Mouse (Mus musculus) intestine, embryonic 16.5 days (tissue): ENCODE measurements around the gene Adgrl2. TPM values are rescaled to one million over a fixed set of nuclear protein-coding genes. Genes with fewer than 3 reads are reported as not detected.

ENCODE experiments used
- ATAC-seq: fragments of 200-750 bp; cut with Nextera tagmentation; 2 replicates; pipeline ENCODE4 v1.8.0; 2017; ENCODE audit warnings: moderate TSS enrichment, moderate library complexity
- H3K27ac ChIP-seq: fragments of 300-500 bp; sonication (generic); 2 replicates; pipeline ENCODE4 v1.5.1; 2014; ENCODE audit warnings: mild to moderate bottlenecking, low read length
- H3K27me3 ChIP-seq: fragments of 300-500 bp; sonication (generic); replicated peaks from 2 replicates; pipeline ENCODE4 v1.6.1; 2014; ENCODE audit warnings: low read length, control low read depth, mixed read lengths; ENCODE audit not compliant: control insufficient read depth, insufficient read depth
- H3K36me3 ChIP-seq: fragments of 300-500 bp; sonication (generic); 2 replicates; pipeline ENCODE4 v1.6.1; 2014; ENCODE audit warnings: low read length, control low read depth; ENCODE audit not compliant: control insufficient read depth, insufficient read depth
- H3K4me1 ChIP-seq: fragments of 300-500 bp; sonication (generic); 2 replicates; pipeline ENCODE4 v1.6.1; 2014; ENCODE audit warnings: low read length, control low read depth, mixed read lengths; ENCODE audit not compliant: control insufficient read depth, insufficient read depth
- H3K4me2 ChIP-seq: fragments of 300-500 bp; sonication (generic); 2 replicates; pipeline ENCODE4 v1.6.1; 2014; ENCODE audit warnings: low read depth, low read length, control low read depth
- H3K4me3 ChIP-seq: fragments of 300-500 bp; sonication (generic); 2 replicates; pipeline ENCODE4 v1.5.1; 2014; ENCODE audit warnings: mild to moderate bottlenecking, low read length
- H3K9ac ChIP-seq: fragments of 300-500 bp; sonication (generic); 2 replicates; pipeline ENCODE4 v1.6.1; 2014; ENCODE audit warnings: low read depth, low read length
- H3K9me3 ChIP-seq: fragments of 300-500 bp; sonication (generic); 2 replicates; pipeline ENCODE4 v1.6.1; 2016; ENCODE audit warnings: low read length, control low read depth; ENCODE audit not compliant: control insufficient read depth
- WGBS: fragments of 180-500 bp; shearing (Covaris S2); extraction: QIAGEN DNeasy Blood & Tissue Kit; methylation state at CpG from one replicate; pipeline ENCODE4 v1.1.7; 2014; 5-methylcytosine and 5-hydroxymethylcytosine counted together
- polyA plus RNA-seq: library from polyadenylated mRNA; unstranded; fragments of >200 nt; fragmentation: Nextera tagmentation; extraction: Ambion mirVana; gene quantifications from 2 replicates; pipeline ENCODE4 v1.2.1, GENCODE M21; 2015

Gene Adgrl2
- polyA plus RNA-seq, 1 experiment from 2014 or later, result 24.4 TPM

- peak; percentile 31; the same call in 1 of the 2 replicates for ATAC-seq
- no peak overlapping the region for H3K4me2 ChIP-seq
- no peaks in the 10 kb centered on the region for H3K27me3 ChIP-seq
- H3K9ac ChIP-seq, result no peak overlapping the region
- H3K27ac ChIP-seq, result no peak overlapping the region
- no peaks in the 10 kb centered on the region for H3K36me3 ChIP-seq
- peaks cover 29% of the 10 kb centered on the region for H3K4me1 ChIP-seq
- no peaks in the 10 kb centered on the region for H3K9me3 ChIP-seq
- no peak overlapping the region for H3K4me3 ChIP-seq
- 67% methylated on average over 8 of the region's 8 CpGs for WGBS
Observed at GRCm38 (mm10) chr3:148981776-148982175, 8.6 kb downstream of the Adgrl2 start.

GRCm38 (mm10) chr3:148978541-148978940 lies 11.8 kb downstream of the Adgrl2 start:
- 56% methylated on average over 8 of the region's 8 CpGs for WGBS
- Histone ChIP-seq H3K4me2 (no peak overlapping the region), H3K36me3 (no peaks in the 10 kb centered on the region), H3K4me1 (peaks cover 10% of the 10 kb centered on the region), H3K27me3 (no peaks in the 10 kb centered on the region), H3K9me3 (no peaks in the 10 kb centered on the region), H3K4me3 (no peak overlapping the region), H3K9ac (no peak overlapping the region), H3K27ac (no peak overlapping the region)
- no peak for ATAC-seq

GRCm38 (mm10) chr3:148977838-148978237 lies 12.5 kb downstream of the Adgrl2 start:
- ATAC-seq, result no peak
- no peak overlapping the region for H3K9ac ChIP-seq
- no peak overlapping the region for H3K4me2 ChIP-seq
- H3K9me3 ChIP-seq, result no peaks in the 10 kb centered on the region
- WGBS, result 84% methylated on average over 6 of the region's 6 CpGs
- no peak overlapping the region for H3K4me3 ChIP-seq
- no peak overlapping the region for H3K27ac ChIP-seq
- no peaks in the 10 kb centered on the region for H3K27me3 ChIP-seq
- H3K36me3 ChIP-seq, result no peaks in the 10 kb centered on the region
- peaks cover 9% of the 10 kb centered on the region for H3K4me1 ChIP-seq

- Histone ChIP-seq H3K27ac (no peak overlapping the region), H3K9ac (no peak overlapping the region), H3K4me3 (0 out of 2 replicates have a peak overlapping the region, but pooled peaks have one; percentile 0), H3K4me1 (peaks cover 8% of the 10 kb centered on the region), H3K27me3 (no peaks in the 10 kb centered on the region), H3K4me2 (peak overlapping the region; percentile 7; the same call in 1 of the 2 replicates), H3K36me3 (no peaks in the 10 kb centered on the region), H3K9me3 (no peaks in the 10 kb centered on the region)
- 37% methylated on average over 16 of the region's 16 CpGs for WGBS
- no peak for ATAC-seq
Observed at GRCm38 (mm10) chr3:148977124-148977529, 13.2 kb downstream of the Adgrl2 start.

- 80% methylated on average over 11 of the region's 11 CpGs for WGBS
Observed at GRCm38 (mm10) chr3:148971893-148972596, 18.3 kb downstream of the Adgrl2 start.

GRCm38 (mm10) chr3:148964991-148965605 lies 25.3 kb downstream of the Adgrl2 start:
- H3K4me2 ChIP-seq, result no peak overlapping the region; the same call in 1 of the 2 replicates
- WGBS, result 50% methylated on average over 13 of the region's 13 CpGs

More at GRCm38 (mm10) chr3:148971893-148972596, 18.3 kb downstream of the Adgrl2 start:
- Histone ChIP-seq H3K9ac (no peak overlapping the region), H3K4me1 (peaks cover 4% of the 10 kb centered on the region; the same call in 1 of the 2 replicates), H3K4me3 (no peak overlapping the region), H3K36me3 (no peaks in the 10 kb centered on the region), H3K9me3 (no peaks in the 10 kb centered on the region), H3K27me3 (no peaks in the 10 kb centered on the region), H3K4me2 (no peak overlapping the region), H3K27ac (no peak overlapping the region)
- no peak for ATAC-seq

GRCm38 (mm10) chr3:148963381-148964044 lies 26.8 kb downstream of the Adgrl2 start:
- H3K4me3 ChIP-seq, result no peak overlapping the region
- no peak overlapping the region for H3K9ac ChIP-seq
- no peaks in the 10 kb centered on the region for H3K9me3 ChIP-seq
- no peak overlapping the region for H3K4me2 ChIP-seq
- H3K27ac ChIP-seq, result no peak overlapping the region
- 84% methylated on average over 5 of the region's 5 CpGs for WGBS
- ATAC-seq, result no peak
- H3K36me3 ChIP-seq, result no peaks in the 10 kb centered on the region
- no peaks in the 10 kb centered on the region for H3K27me3 ChIP-seq
- peaks cover 34% of the 10 kb centered on the region for H3K4me1 ChIP-seq

More at GRCm38 (mm10) chr3:148964991-148965605, 25.3 kb downstream of the Adgrl2 start:
- Histone ChIP-seq H3K4me3 (no peak overlapping the region), H3K9me3 (no peaks in the 10 kb centered on the region), H3K27ac (no peak overlapping the region), H3K4me1 (peaks cover 20% of the 10 kb centered on the region), H3K9ac (no peak overlapping the region), H3K36me3 (no peaks in the 10 kb centered on the region), H3K27me3 (no peaks in the 10 kb centered on the region)
- no peak for ATAC-seq

- no peaks in the 10 kb centered on the region for H3K36me3 ChIP-seq
- no peak overlapping the region for H3K9ac ChIP-seq
- H3K4me1 ChIP-seq, result peaks cover 34% of the 10 kb centered on the region
- H3K9me3 ChIP-seq, result no peaks in the 10 kb centered on the region
- H3K4me2 ChIP-seq, result no peak overlapping the region
- no peak overlapping the region for H3K4me3 ChIP-seq
- 68% methylated on average over 5 of the region's 5 CpGs for WGBS
- H3K27me3 ChIP-seq, result no peaks in the 10 kb centered on the region
- ATAC-seq, result no peak
- no peak overlapping the region for H3K27ac ChIP-seq
Observed at GRCm38 (mm10) chr3:148961611-148962010, 28.7 kb downstream of the Adgrl2 start.

GRCm38 (mm10) chr3:148960751-148961289 lies 29.5 kb downstream of the Adgrl2 start:
- WGBS, result 29% methylated on average over 9 of the region's 9 CpGs
- peak; percentile 70 for ATAC-seq

More at GRCm38 (mm10) chr3:148960751-148961289, 29.5 kb downstream of the Adgrl2 start:
- Histone ChIP-seq H3K4me1 (peaks cover 32% of the 10 kb centered on the region), H3K27ac (no peak overlapping the region), H3K9me3 (no peaks in the 10 kb centered on the region), H3K27me3 (no peaks in the 10 kb centered on the region), H3K36me3 (no peaks in the 10 kb centered on the region), H3K4me2 (no peak overlapping the region), H3K4me3 (no peak overlapping the region), H3K9ac (0 out of 2 replicates have a peak overlapping the region, but pooled peaks have one; percentile 26)
